Mouse (Mus musculus) heart, adult 2 months (tissue): ENCODE data around the gene Nav3. TPM values are rescaled to one million over a fixed set of nuclear protein-coding genes. Genes with fewer than 3 reads are reported as not detected.

Experiments used
- DNase-seq, 2 experiments: peaks; one replicate each; pipeline ENCODE4 v3.0.0; 2021
- H3K27ac ChIP-seq: fragments of 200-600 bp; 2 replicates; pipeline ENCODE4 v1.8.1; 2022
- H3K27me3 ChIP-seq: fragments of 200-500 bp; 2 replicates; pipeline ENCODE4 v1.6.1; 2012; ENCODE audit warnings: mild to moderate bottlenecking, low read length, inconsistent platforms, mixed read lengths; ENCODE audit not compliant: control insufficient read depth, insufficient read depth
- H3K36me3 ChIP-seq: fragments of 200-500 bp; 2 replicates; pipeline ENCODE4 v1.6.1; 2012; ENCODE audit warnings: low read length, inconsistent platforms; ENCODE audit not compliant: control insufficient read depth, insufficient read depth
- H3K4me1 ChIP-seq: fragments of 200-500 bp; 2 replicates; pipeline ENCODE4 v1.6.1; 2011; ENCODE audit warnings: low read length; ENCODE audit not compliant: control insufficient read depth, insufficient read depth
- H3K4me3 ChIP-seq: fragments of 200-600 bp; 2 replicates; pipeline ENCODE4 v1.8.1; 2022
- H3K79me2 ChIP-seq: fragments of 200-500 bp; replicated peaks from 2 replicates; pipeline ENCODE4 v1.6.1; 2012; ENCODE audit warnings: mild to moderate bottlenecking, inconsistent platforms, low read length, moderate library complexity, mixed read lengths; ENCODE audit not compliant: control insufficient read depth, insufficient read depth
- H3K9ac ChIP-seq: fragments of 200-500 bp; 2 replicates; pipeline ENCODE4 v1.6.1; 2012; ENCODE audit warnings: low read depth, mild to moderate bottlenecking, control low read depth, inconsistent platforms, low read length, mixed read lengths
- CTCF ChIP-seq: fragments of 200-600 bp; IDR thresholded peaks from 2 replicates; pipeline ENCODE4 v1.8.1; 2022; ENCODE audit warnings: antibody characterized with exemption, mild to moderate bottlenecking, moderate library complexity
- EP300 ChIP-seq: fragments of 200-500 bp; IDR thresholded peaks from 2 replicates; pipeline ENCODE4 v1.6.1; 2011; ENCODE audit warnings: low read depth, low read length, control low read depth; ENCODE audit not compliant: insufficient read depth
- POLR2A ChIP-seq: fragments of 200-500 bp; IDR thresholded peaks from 2 replicates; pipeline ENCODE4 v1.6.1; 2011; ENCODE audit warnings: mild to moderate bottlenecking, low read depth, low read length, control low read depth; ENCODE audit not compliant: insufficient read depth
- WGBS: fragments of 180-500 bp; shearing (Covaris S2); methylation state at CpG from one replicate; pipeline ENCODE4 v1.1.7; 2018; 5-methylcytosine and 5-hydroxymethylcytosine counted together
- intact Hi-C: fragments of 180-260 bp; cut with DNase I; formaldehyde crosslinking; loops from one replicate; pipeline ENCODE4 v1.15.1; 2025
- polyA plus RNA-seq: library from polyadenylated mRNA; depleted of rRNA; stranded (reverse); fragments of >200 nt; gene quantifications from 2 replicates; pipeline ENCODE4 v1.2.3, GENCODE M21; 2012
- total RNA-seq, 2 experiments: library from RNA; stranded (reverse); gene quantifications; 2 replicates each; pipeline ENCODE4 v1.2.3; 2021

The Nav3 gene
- total and polyA plus RNA-seq, 3 experiments = 1.1 to 3.6 (median 2.0) TPM

DNA sequence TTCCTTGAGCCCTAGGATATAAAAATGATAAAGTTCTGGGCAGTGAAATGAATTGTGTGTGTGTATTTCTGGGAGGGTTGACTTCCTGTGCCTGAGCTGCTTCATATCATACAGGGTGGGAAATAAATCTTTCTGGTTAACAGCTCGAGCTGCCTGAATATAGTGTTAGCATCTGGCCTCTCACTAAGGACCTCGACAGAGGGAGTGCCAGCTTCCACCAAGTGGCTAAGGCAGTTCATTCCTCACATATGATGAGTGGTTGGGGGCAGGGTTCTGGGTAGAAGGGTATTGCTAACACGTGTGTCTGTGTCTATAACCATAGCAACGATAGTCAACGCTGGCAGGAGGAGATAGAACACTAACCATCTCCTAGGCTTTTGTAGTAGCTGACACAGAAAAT is 295.1 kb downstream of the Nav3 start:
- no peak for DNase-seq
- Histone ChIP-seq H3K36me3 (no peaks in the 10 kb centered on the region), H3K27me3 (no peaks in the 10 kb centered on the region), H3K27ac (no peak overlapping the region), H3K4me1 (peaks cover 1% of the 10 kb centered on the region; the same call in 1 of the 2 replicates), H3K79me2 (no peaks in the 10 kb centered on the region), H3K4me3 (no peak overlapping the region), H3K9ac (no peak overlapping the region)
- 66% methylated on average over 5 of the region's 5 CpGs for WGBS
- TF ChIP-seq CTCF (no peak), POLR2A (no peak), EP300 (no peak)
- intact Hi-C loops = no loop called here

DNA sequence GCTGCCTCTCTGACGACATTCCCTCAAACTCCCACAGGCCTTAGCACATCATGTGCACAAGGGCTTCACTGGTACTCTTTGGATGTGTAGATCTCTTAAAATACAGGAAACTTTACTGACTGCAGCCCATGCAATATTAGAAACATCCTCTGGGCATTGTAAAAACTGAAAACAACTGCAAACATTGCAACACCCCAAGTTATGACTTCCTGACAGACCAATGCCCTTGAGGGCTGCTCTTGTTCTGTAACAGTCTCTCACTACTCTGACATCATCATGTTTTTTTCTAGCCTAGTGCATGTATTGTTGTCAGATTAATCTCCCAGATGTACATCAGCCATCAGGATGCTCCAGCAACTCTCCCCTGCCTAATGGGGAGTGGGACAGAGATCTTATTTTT is 296.5 kb downstream of the Nav3 start:
- Histone ChIP-seq H3K4me3 (no peak overlapping the region), H3K9ac (no peak overlapping the region), H3K27me3 (no peaks in the 10 kb centered on the region), H3K27ac (no peak overlapping the region), H3K36me3 (no peaks in the 10 kb centered on the region), H3K79me2 (no peaks in the 10 kb centered on the region), H3K4me1 (peaks cover 1% of the 10 kb centered on the region)
- 41% methylated on average over 1 of the region's 1 CpGs for WGBS
- intact Hi-C loops = no loop called here
- TF ChIP-seq EP300 (no peak), POLR2A (no peak), CTCF (no peak)
- DNase-seq = no peak

DNA sequence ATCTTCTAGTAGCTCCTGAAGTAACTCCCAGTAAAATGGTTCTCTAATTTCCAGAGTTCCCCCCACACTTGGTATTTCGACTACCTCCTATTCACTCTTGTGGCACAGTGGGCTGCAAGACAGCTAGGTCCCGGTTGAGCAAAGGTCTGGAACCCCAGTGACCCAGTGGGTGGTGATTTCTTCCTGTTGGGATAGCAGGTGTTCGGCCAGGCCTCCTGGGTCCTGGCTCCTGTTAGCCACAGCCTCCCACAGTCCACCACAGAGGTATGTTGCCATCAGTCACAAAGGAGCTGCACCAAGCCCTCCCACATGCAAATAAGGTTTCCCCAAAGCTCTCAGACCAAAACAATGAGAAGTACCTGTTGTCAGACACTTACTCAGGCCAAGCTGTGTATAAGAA is 297.9 kb downstream of the Nav3 start:
- TF ChIP-seq POLR2A (no peak), CTCF (no peak)
- WGBS = 74% methylated on average over 3 of the region's 3 CpGs
- H3K27me3 ChIP-seq = no peaks in the 10 kb centered on the region

GRCm38 (mm10) chr10:110156412-110156811 is 299.6 kb downstream of the Nav3 start:
- Histone ChIP-seq H3K27ac (no peak overlapping the region), H3K79me2 (no peaks in the 10 kb centered on the region), H3K9ac (no peak overlapping the region), H3K4me3 (no peak overlapping the region), H3K36me3 (no peaks in the 10 kb centered on the region), H3K4me1 (peaks cover 1% of the 10 kb centered on the region), H3K27me3 (no peaks in the 10 kb centered on the region)
- no peak for DNase-seq
- intact Hi-C loops = no loop called here
- no peak for TF ChIP-seq POLR2A
- TF ChIP-seq EP300 = no peak
- TF ChIP-seq CTCF = no peak
- 70% methylated on average over 1 of the region's 1 CpGs for WGBS

More for the DNA sequence above, 297.9 kb downstream of the Nav3 start:
- intact Hi-C loops = no loop called here
- no peaks in the 10 kb centered on the region for H3K36me3 ChIP-seq
- no peak overlapping the region for H3K27ac ChIP-seq
- H3K4me3 ChIP-seq = no peak overlapping the region
- no peaks in the 10 kb centered on the region for H3K79me2 ChIP-seq
- no peak for DNase-seq
- H3K9ac ChIP-seq = no peak overlapping the region
- H3K4me1 ChIP-seq = peaks cover 1% of the 10 kb centered on the region

GRCm38 (mm10) chr10:110155494-110155893 is 300.5 kb downstream of the Nav3 start:
- Histone ChIP-seq H3K36me3 (no peaks in the 10 kb centered on the region), H3K4me3 (no peak overlapping the region), H3K27me3 (no peaks in the 10 kb centered on the region), H3K79me2 (no peaks in the 10 kb centered on the region), H3K4me1 (peaks cover 1% of the 10 kb centered on the region), H3K27ac (no peak overlapping the region), H3K9ac (no peak overlapping the region)
- TF ChIP-seq CTCF = no peak
- no peak for TF ChIP-seq POLR2A
- TF ChIP-seq EP300 = no peak
- 46% methylated on average over 2 of the region's 2 CpGs for WGBS
- intact Hi-C loops = no loop called here
- DNase-seq = no peak

- no peaks in the 10 kb centered on the region for H3K27me3 ChIP-seq
- peaks cover 1% of the 10 kb centered on the region for H3K4me1 ChIP-seq
- DNase-seq = no peak
- H3K4me3 ChIP-seq = no peak overlapping the region
- TF ChIP-seq CTCF (no peak), POLR2A (no peak)
- no peaks in the 10 kb centered on the region for H3K79me2 ChIP-seq
- H3K9ac ChIP-seq = no peak overlapping the region
- H3K27ac ChIP-seq = no peak overlapping the region
- intact Hi-C loops = no loop called here
- WGBS = 80% methylated on average over 1 of the region's 1 CpGs
- no peaks in the 10 kb centered on the region for H3K36me3 ChIP-seq
Observed at GRCm38 (mm10) chr10:110154873-110155237, 301.1 kb downstream of the Nav3 start.
